Mouse (Mus musculus) left cerebral cortex, adult 9 months (tissue): Measurements from ENCODE around the gene Pbx1.

Experiments
- DNase-seq, 2 experiments: peaks; one replicate each; pipeline ENCODE4 v3.0.0; 2022; ENCODE audit warnings: low spot score in 2 of 2

The Pbx1 gene

GRCm38 (mm10) chr1:168228756-168229526 lies 203.1 kb downstream of the Pbx1 start:
- DNase-seq, result no peak

- no peak for DNase-seq
Measured at GRCm38 (mm10) chr1:168226150-168226549, 205.9 kb downstream of the Pbx1 start.

DNA sequence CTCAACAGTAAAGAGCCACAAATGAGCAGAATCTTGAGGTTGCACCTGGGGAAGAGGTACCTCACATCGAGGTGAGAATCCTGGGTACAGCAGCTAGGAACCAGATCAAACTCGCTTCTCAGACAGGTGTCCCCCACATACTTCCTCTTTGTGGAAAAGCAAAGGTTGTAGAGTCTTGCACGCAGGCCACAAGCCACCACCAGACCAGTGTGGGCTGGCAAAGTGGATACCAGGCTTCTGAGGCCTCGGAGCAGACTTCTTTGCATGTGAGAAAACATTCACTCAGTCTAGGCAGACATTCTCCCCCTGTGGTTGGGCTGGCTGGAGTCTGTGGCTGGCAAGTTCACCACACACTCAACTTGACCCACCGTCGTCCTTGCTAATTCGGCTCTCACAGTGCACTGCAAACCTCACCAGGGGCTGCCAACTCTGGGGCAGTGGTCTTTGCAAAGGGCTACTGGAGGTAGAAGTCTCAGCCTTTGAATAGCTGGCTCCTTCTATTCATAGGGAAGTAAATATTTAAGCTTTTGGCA lies 206.4 kb downstream of the Pbx1 start:
- DNase-seq, result no peak

DNA sequence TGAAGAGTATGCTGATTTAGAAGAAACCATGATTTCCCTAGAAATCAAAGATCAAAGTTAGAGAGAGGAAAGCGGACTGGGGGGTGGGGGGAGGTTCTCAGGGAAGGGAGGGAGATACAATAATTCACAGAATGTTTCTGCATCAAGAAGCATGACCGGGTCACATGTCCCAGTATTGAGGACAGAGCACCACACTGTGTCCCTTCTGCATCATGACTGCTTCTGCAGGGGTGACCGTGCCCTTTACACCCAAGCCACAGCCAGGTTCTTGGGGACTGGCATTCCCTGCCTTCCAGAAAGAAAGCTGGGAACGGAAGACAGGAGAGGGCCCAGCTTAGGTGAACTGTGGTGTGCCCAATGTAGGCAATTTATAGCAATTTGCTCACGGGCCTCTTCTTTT lies 207.9 kb downstream of the Pbx1 start:
- no peak for DNase-seq

DNA sequence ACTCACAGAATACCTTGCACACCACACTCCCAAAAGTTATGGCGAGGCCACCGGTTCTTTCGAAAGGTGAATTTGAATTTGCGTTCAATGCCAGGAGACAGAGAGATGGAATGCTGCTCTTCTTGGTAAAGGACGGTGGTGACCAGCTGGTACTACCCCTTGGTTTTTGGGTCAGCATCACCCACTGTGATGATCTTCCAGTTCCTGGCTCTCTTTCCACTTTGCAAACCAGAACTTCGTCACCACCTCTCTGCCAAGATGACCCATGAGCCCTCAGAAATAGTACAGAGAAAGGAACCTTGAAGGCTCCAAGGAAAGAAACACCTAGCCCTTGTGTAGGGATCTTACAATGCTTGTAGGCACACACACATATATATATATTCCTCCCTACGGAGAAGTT lies 209.3 kb downstream of the Pbx1 start:
- DNase-seq, result no peak

GRCm38 (mm10) chr1:168221071-168221521 lies 211.0 kb downstream of the Pbx1 start:
- DNase-seq, result peak in 1 of 2 experiments; percentile 84

- no peak for DNase-seq
Measured at GRCm38 (mm10) chr1:168215896-168216747, 215.9 kb downstream of the Pbx1 start.

DNA sequence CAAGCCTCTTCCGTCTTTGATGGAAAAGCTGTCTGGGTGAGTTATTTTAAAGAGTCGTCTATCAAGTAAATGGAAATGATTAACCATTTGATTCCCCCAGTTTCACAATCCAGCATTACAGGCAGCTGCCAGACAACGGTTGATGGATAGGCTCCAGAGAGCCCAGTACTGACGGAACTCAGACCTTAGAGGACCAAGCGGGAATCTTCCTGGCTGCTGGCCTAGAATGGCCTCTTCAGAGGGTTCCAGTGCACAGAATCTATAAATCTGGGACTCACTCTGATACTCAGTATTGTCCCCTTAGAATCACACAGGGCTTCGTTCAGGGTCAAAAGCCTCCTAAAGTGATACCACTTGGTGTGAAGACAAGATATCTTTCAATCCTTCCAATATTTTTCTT lies 216.6 kb downstream of the Pbx1 start:
- DNase-seq, result no peak

DNA sequence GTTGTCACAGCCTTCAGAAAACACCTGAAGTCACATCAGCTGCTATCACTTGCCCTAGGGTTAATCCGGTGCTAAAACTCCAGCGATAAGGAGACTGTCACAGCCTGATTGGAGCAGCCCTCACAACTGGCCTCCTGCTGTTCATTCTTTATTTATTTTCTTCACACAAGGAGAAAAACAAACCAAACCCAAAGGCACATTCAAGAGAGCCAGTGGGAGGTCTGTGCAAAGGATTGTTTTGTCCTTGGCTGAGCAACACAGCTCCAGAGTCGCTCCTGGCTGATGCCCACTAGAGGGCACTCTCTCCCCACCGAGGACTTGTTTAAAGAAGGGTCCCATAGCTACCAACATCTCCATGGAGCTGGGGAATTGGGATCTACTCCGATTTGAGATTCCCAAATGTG lies 218.0 kb downstream of the Pbx1 start:
- DNase-seq, result peak in 1 of 2 experiments; percentile 81

- no peak for DNase-seq
Measured at GRCm38 (mm10) chr1:168213595-168213994, 218.5 kb downstream of the Pbx1 start.

DNA sequence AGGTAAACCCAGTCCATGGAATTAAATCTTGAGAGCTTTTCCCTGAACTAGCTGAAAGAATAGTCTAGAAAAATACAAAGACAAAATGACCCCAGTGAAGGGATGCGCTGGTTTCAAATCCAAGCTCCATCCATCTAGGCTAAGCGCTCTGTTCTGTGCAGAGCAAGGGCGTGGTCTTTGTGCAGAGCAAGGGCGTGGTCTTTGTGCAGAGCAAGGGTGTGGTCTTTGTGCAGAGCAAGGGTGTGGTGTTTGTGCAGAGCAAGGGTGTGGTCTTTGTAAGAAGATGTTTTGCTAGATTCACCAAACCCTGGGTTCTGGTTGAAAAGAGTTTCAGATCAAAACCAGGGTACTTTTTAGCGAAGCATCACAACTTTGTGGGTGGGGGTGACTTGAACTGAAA lies 221.7 kb downstream of the Pbx1 start:
- DNase-seq, result no peak

DNA sequence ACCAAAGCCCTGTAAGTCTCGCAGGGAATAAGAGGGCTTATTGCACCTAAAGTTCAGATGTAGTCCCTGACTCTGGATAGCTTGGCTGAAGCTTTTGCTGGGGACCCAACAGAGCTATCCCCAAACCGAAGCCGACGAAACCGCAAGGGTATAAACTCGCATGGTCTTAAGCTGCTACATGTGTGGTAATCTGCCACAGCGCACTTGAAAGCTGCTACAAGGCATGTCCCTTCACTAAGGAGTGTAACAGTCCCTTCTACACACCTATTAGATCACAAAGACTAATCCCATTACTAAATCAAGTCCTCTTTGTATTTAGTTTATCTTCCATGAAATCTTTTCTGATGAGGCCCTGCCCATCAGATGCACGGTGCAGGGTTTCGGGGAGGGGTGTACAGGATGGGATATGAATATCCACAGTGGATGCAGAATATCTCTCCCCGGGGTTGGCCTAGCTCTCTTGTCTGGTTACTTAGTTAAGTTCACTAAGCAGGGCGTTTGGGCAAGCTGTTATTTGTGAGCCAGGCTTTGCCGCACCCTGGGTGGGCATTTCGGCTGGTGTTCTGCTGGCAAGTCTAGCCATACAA lies 231.4 kb downstream of the Pbx1 start:
- DNase-seq, result no peak

- no peak for DNase-seq
Measured at GRCm38 (mm10) chr1:168198276-168198675, 233.8 kb downstream of the Pbx1 start.

GRCm38 (mm10) chr1:168197908-168198258 lies 234.2 kb downstream of the Pbx1 start:
- DNase-seq, result no peak

- no peak for DNase-seq
Measured at GRCm38 (mm10) chr1:168197195-168197907, 234.7 kb downstream of the Pbx1 start.

DNA sequence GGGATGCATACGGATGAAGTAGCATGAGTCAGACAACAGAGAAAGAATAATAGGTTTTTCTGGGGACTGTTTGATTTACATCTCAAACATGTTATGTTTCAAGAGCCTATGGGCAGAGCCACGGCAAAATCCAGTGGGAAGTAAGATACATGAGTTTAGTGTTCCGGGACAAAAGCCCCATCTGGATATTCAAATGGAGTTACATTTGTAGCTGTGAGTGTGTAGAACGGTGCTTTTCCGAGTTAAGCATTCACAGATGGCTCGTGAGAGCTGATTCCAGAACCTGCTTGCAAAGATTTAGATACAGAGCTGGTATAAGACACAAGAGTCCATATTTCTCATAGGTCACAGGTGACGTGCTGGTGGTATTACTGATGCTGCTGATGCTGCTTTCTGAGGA lies 238.7 kb downstream of the Pbx1 start:
- peak in 1 of 2 experiments; percentile 41 for DNase-seq

DNA sequence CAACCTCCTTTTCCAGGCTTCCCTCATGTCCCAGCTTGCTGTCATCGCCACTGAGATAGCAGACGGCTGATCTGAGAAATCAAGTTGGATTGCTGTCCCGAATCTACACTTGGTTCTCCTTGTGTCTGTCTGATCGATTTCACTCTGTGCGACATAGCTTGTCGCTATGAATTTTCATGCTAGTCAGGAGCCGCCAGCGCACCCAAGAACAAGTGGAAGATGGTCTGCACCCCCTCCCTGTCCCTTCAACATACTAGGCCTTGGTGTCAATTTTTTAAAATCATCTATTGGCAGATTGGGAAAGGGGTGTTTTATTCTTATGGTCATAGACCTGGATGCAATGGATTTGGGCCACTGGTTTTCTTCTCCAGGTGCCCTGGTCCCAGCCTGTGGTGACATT lies 249.3 kb downstream of the Pbx1 start:
- DNase-seq, result no peak

GRCm38 (mm10) chr1:168180622-168181441 lies 251.2 kb downstream of the Pbx1 start:
- peak in 1 of 2 experiments; percentile 45 for DNase-seq

- no peak for DNase-seq
Measured at GRCm38 (mm10) chr1:168179691-168180090, 252.4 kb downstream of the Pbx1 start.

DNA sequence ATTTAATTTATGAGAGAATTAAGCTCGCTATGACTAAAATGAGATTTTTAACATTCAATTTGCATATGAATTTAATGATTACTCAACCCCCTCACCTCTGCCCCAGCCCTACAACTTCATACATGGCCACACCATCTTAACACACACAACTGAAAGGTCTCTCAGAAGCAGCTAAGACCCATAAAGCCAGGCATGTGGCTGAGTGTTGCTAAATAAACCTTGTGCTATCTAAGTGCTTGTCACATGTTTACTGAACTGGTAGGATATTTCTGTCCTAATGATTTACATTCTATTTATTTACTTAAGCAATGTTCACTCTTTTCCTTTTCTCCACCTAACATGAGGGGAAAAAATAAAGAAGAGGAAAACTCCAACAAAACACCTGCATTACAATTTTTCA lies 253.5 kb downstream of the Pbx1 start:
- DNase-seq, result no peak

GRCm38 (mm10) chr1:168175586-168175985 lies 256.5 kb downstream of the Pbx1 start:
- no peak for DNase-seq
